In genomic region chr1:21077619-21078018, GRCm38 (mm10) we compare ENCODE assay signal across 9 mouse cellular contexts. TPM values are rescaled to one million over a fixed set of nuclear protein-coding genes. Genes with fewer than 3 reads are reported as not detected.
DNase-seq lines count a peak whose midpoint lies in the region; ATAC-seq and TF ChIP-seq lines count a peak whose summit lies in the region.
"Had no signal": no experiment of that assay in that cellular context is flagged by ENCODE, and none has a peak within 500 bp of the region (broad histone marks: within the 10 kb centered on the region; RNA-seq: fewer than 3 reads in every experiment).

No protein-coding gene starts in this region.

- DNase-seq in lung, postnatal 14 days = no peak
- no peak for DNase-seq in heart, postnatal 0 days (ENCODE audit: low spot score)
- DNase-seq in Muller cell, postnatal 12 days (ENCODE audit: inconsistent ontology term) = no peak
- DNase-seq in urinary bladder, postnatal 36 days (ENCODE audit: low spot score in 2 of 2) = no peak
- DNase-seq: thymus, postnatal 25 days had no signal

- H3K27me3 ChIP-seq in lung, embryonic 15.5 days = no peaks in the 10 kb centered on the region
- no peaks in the 10 kb centered on the region for H3K27me3 ChIP-seq in heart, postnatal 0 days (ENCODE audit: control insufficient read depth, insufficient read depth, low read length)
- H3K27me3 ChIP-seq in liver, embryonic 12.5 days (replicated peaks) = peaks cover 18% of the 10 kb centered on the region
- H3K27me3 ChIP-seq in stomach, embryonic 15.5 days (replicated peaks) = no peaks in the 10 kb centered on the region

- WGBS in lung, embryonic 15.5 days = 48% methylated on average over 7 of the region's 7 CpGs
- WGBS in heart, postnatal 0 days = 63% methylated on average over 7 of the region's 7 CpGs
- 69% methylated on average over 7 of the region's 7 CpGs for WGBS in liver, embryonic 12.5 days (ENCODE audit: insufficient replicate concordance)
- WGBS in stomach, embryonic 15.5 days = 74% methylated on average over 7 of the region's 7 CpGs

- peak overlapping the region; percentile 77 for H3K4me3 ChIP-seq in lung, embryonic 15.5 days
- peak overlapping the region; percentile 67 for H3K4me3 ChIP-seq in heart, postnatal 0 days (ENCODE audit: low read depth, low read length)
- no peak overlapping the region for H3K4me3 ChIP-seq in liver, embryonic 12.5 days
- peak overlapping the region; percentile 71; the same call in 1 of the 2 replicates for H3K4me3 ChIP-seq in stomach, embryonic 15.5 days (replicated peaks)

- peak overlapping the region; percentile 63 for H3K4me2 ChIP-seq in lung, embryonic 15.5 days
- peak overlapping the region; percentile 64 for H3K4me2 ChIP-seq in heart, postnatal 0 days (ENCODE audit: low read depth, low read length)
- H3K4me2 ChIP-seq in liver, embryonic 12.5 days = peak overlapping the region; percentile 92
- peak overlapping the region; percentile 75 for H3K4me2 ChIP-seq in stomach, embryonic 15.5 days

- no peak overlapping the region for H3K27ac ChIP-seq in lung, embryonic 15.5 days
- H3K27ac ChIP-seq in heart, postnatal 0 days (ENCODE audit: low read depth) = no peak overlapping the region
- no peak overlapping the region for H3K27ac ChIP-seq in liver, embryonic 12.5 days
- H3K27ac ChIP-seq in stomach, embryonic 15.5 days = no peak overlapping the region
- H3K27ac ChIP-seq: layer of hippocampus, adult 2 months had no signal

- H3K9ac ChIP-seq in lung, embryonic 15.5 days = peak overlapping the region; percentile 80
- no peak overlapping the region for H3K9ac ChIP-seq in heart, postnatal 0 days (replicated peaks; ENCODE audit: low read depth, low read length)
- H3K9ac ChIP-seq in liver, embryonic 12.5 days = no peak overlapping the region
- no peak overlapping the region for H3K9ac ChIP-seq in stomach, embryonic 15.5 days

- TF ChIP-seq CTCF in heart, postnatal 0 days (IDR thresholded peaks at IDR 0.05; ENCODE audit: low read depth) = no peak

- no peaks in the 10 kb centered on the region for H3K9me3 ChIP-seq in lung, embryonic 15.5 days
- H3K9me3 ChIP-seq in heart, postnatal 0 days (replicated peaks; ENCODE audit: control insufficient read depth, low read length) = no peaks in the 10 kb centered on the region
- no peaks in the 10 kb centered on the region for H3K9me3 ChIP-seq in liver, embryonic 12.5 days (replicated peaks)
- no peaks in the 10 kb centered on the region for H3K9me3 ChIP-seq in stomach, embryonic 15.5 days

- no peak for ATAC-seq in lung, embryonic 15.5 days (ENCODE audit: borderline replicate concordance, extremely low read depth, low FRiP score, low TSS enrichment)
- no peak for ATAC-seq in heart, postnatal 0 days (ENCODE audit: insufficient read depth, low read depth)
- no peak for ATAC-seq in liver, embryonic 12.5 days
- no peak for ATAC-seq in stomach, embryonic 15.5 days (ENCODE audit: insufficient read depth, low FRiP score, low read depth)

- H3K36me3 ChIP-seq in lung, embryonic 15.5 days = no peaks in the 10 kb centered on the region
- H3K36me3 ChIP-seq in heart, postnatal 0 days (replicated peaks; ENCODE audit: control insufficient read depth, insufficient read depth, low read length) = no peaks in the 10 kb centered on the region
- no peaks in the 10 kb centered on the region for H3K36me3 ChIP-seq in liver, embryonic 12.5 days
- H3K36me3 ChIP-seq in stomach, embryonic 15.5 days = no peaks in the 10 kb centered on the region

- peaks cover 56% of the 10 kb centered on the region for H3K4me1 ChIP-seq in lung, embryonic 15.5 days
- H3K4me1 ChIP-seq in heart, postnatal 0 days (ENCODE audit: control insufficient read depth, insufficient read depth) = peaks cover 49% of the 10 kb centered on the region
- peaks cover 29% of the 10 kb centered on the region for H3K4me1 ChIP-seq in liver, embryonic 12.5 days
- H3K4me1 ChIP-seq in stomach, embryonic 15.5 days = peaks cover 28% of the 10 kb centered on the region; the same call in 1 of the 2 replicates

- no peak for TF ChIP-seq EP300 in heart, postnatal 0 days (IDR thresholded peaks at IDR 0.05; ENCODE audit: low read depth)

RNA-seq across cellular contexts. Expression of gene Tram2, which starts 1.4 kb away (rescaled TPM):
- 7.3 and 8.0 TPM in 2 replicates for polyA plus RNA-seq in lung, embryonic 15.5 days (2015; fragmentation: Nextera tagmentation; extraction: Ambion mirVana)
- 2.4 and 2.8 TPM in 2 replicates for total RNA-seq in heart, postnatal 0 days (2014; rRNA removed; ENCODE audit: low replicate concordance)
- polyA plus RNA-seq in heart, postnatal 0 days (2015; fragmentation: Nextera tagmentation; extraction: Ambion mirVana) = 2.4 and 2.5 TPM in 2 replicates
- polyA plus RNA-seq in liver, embryonic 12.5 days (2016; fragmentation: Nextera tagmentation; extraction: Ambion mirVana) = 1.6 and 1.7 TPM in 2 replicates
- polyA plus RNA-seq in stomach, embryonic 15.5 days (2015; fragmentation: Nextera tagmentation; extraction: Ambion mirVana) = 5.7 and 6.3 TPM in 2 replicates
